Mouse (Mus musculus) thymus, adult 2 months (tissue): ENCODE data around the gene Insyn1. TPM values are rescaled to one million over a fixed set of nuclear protein-coding genes. Genes with fewer than 3 reads are reported as not detected.

ENCODE experiments used
- DNase-seq: peaks from one replicate; pipeline ENCODE4 v3.0.0; 2021
- H3K27ac ChIP-seq: fragments of 200-500 bp; 2 replicates; pipeline ENCODE4 v1.5.1; 2012; ENCODE audit warnings: low read length, control low read depth; ENCODE audit not compliant: control insufficient read depth, insufficient read depth
- H3K27me3 ChIP-seq: fragments of 200-500 bp; 2 replicates; pipeline ENCODE4 v1.6.1; 2012; ENCODE audit warnings: mild to moderate bottlenecking, low read length, moderate library complexity, mixed read lengths; ENCODE audit not compliant: control insufficient read depth, insufficient read depth
- H3K36me3 ChIP-seq: fragments of 200-500 bp; 2 replicates; pipeline ENCODE4 v1.6.1; 2012; ENCODE audit warnings: mild to moderate bottlenecking, low read length, moderate library complexity; ENCODE audit not compliant: control insufficient read depth, insufficient read depth
- H3K4me1 ChIP-seq: fragments of 200-500 bp; replicated peaks from 2 replicates; pipeline ENCODE4 v1.6.1; 2012; ENCODE audit warnings: low read length; ENCODE audit not compliant: control insufficient read depth, insufficient read depth
- H3K4me3 ChIP-seq: fragments of 200-500 bp; 2 replicates; pipeline ENCODE4 v1.5.1; 2012; ENCODE audit warnings: mild to moderate bottlenecking, low read length, control low read depth, moderate library complexity; ENCODE audit not compliant: control insufficient read depth, insufficient read depth
- CTCF ChIP-seq: fragments of 200-500 bp; IDR thresholded peaks from 2 replicates; pipeline ENCODE4 v1.5.1; 2012; ENCODE audit warnings: mild to moderate bottlenecking, control low read depth, low read length, moderate library complexity, borderline replicate concordance; ENCODE audit not compliant: control insufficient read depth, poor library complexity, insufficient read depth; ENCODE audit errors: extremely low read depth
- POLR2A ChIP-seq: fragments of 200-500 bp; IDR thresholded peaks from 2 replicates; pipeline ENCODE4 v1.6.1; 2012; ENCODE audit warnings: mild to moderate bottlenecking, low read length, control low read depth, moderate library complexity; ENCODE audit not compliant: control insufficient read depth, poor library complexity, insufficient read depth; ENCODE audit errors: extremely low read depth
- WGBS: fragments of 180-500 bp; shearing (Covaris S2); methylation state at CpG from one replicate; pipeline ENCODE4 v1.1.7; 2018; 5-methylcytosine and 5-hydroxymethylcytosine counted together
- polyA plus RNA-seq: library from polyadenylated mRNA; depleted of rRNA; stranded (reverse); fragments of >200 nt; gene quantifications from 2 replicates; pipeline ENCODE4 v1.2.3, GENCODE M21; 2012; rRNA removed

The Insyn1 gene
- 3.2 and 4.9 TPM in 2 replicates for polyA plus RNA-seq

- DNase-seq = no peak
- Histone ChIP-seq H3K27me3 (peaks cover 8% of the 10 kb centered on the region; the same call in 1 of the 2 replicates), H3K4me3 (peak within 1 kb of the TSS; percentile 16; the same call in 1 of the 2 replicates), H3K27ac (no peak within 1 kb of the TSS), H3K36me3 (no peaks in the 10 kb centered on the region), H3K4me1 (0 out of 2 replicates have a peak, but pooled peaks cover 3% of the 10 kb centered on the region)
- TF ChIP-seq POLR2A (no peak), CTCF (no peak)
- WGBS = under 1% methylated on average over 100 of the region's 104 CpGs
Observed at GRCm38 (mm10) chr9:58487851-58488801, at the start of gene Insyn1. Gene Insyn1 (plus strand): TSS chr9:58488603.

GRCm38 (mm10) chr9:58438921-58439396 lies 49.4 kb upstream of the Insyn1 start:
- Histone ChIP-seq H3K36me3 (no peaks in the 10 kb centered on the region), H3K27ac (no peak overlapping the region), H3K27me3 (no peaks in the 10 kb centered on the region), H3K4me3 (no peak overlapping the region), H3K4me1 (no peaks in the 10 kb centered on the region)
- TF ChIP-seq CTCF = no peak
- TF ChIP-seq POLR2A = no peak
- no peak for DNase-seq
- 94% methylated on average over 22 of the region's 22 CpGs for WGBS

GRCm38 (mm10) chr9:58440100-58440499 lies 48.3 kb upstream of the Insyn1 start:
- no peaks in the 10 kb centered on the region for H3K27me3 ChIP-seq
- no peaks in the 10 kb centered on the region for H3K4me1 ChIP-seq
- no peak overlapping the region for H3K4me3 ChIP-seq
- DNase-seq = no peak
- TF ChIP-seq CTCF = no peak
- TF ChIP-seq POLR2A = no peak
- no peak overlapping the region for H3K27ac ChIP-seq
- WGBS = 90% methylated on average over 6 of the region's 6 CpGs
- no peaks in the 10 kb centered on the region for H3K36me3 ChIP-seq

GRCm38 (mm10) chr9:58440614-58441013 lies 47.8 kb upstream of the Insyn1 start:
- DNase-seq = no peak
- TF ChIP-seq POLR2A = no peak
- no peak for TF ChIP-seq CTCF
- no peaks in the 10 kb centered on the region for H3K27me3 ChIP-seq
- H3K36me3 ChIP-seq = no peaks in the 10 kb centered on the region
- no peaks in the 10 kb centered on the region for H3K4me1 ChIP-seq
- H3K4me3 ChIP-seq = no peak overlapping the region
- no peak overlapping the region for H3K27ac ChIP-seq

GRCm38 (mm10) chr9:58441351-58442104 lies 46.9 kb upstream of the Insyn1 start:
- Histone ChIP-seq H3K4me3 (no peak overlapping the region), H3K27me3 (no peaks in the 10 kb centered on the region), H3K4me1 (no peaks in the 10 kb centered on the region), H3K27ac (no peak overlapping the region), H3K36me3 (no peaks in the 10 kb centered on the region)
- no peak for DNase-seq
- TF ChIP-seq POLR2A = no peak
- no peak for TF ChIP-seq CTCF
- 40% methylated on average over 6 of the region's 6 CpGs for WGBS
